Mouse (Mus musculus) adrenal gland, postnatal 10 days (tissue): ENCODE results near the gene Pdlim1. TPM values are rescaled to one million over a fixed set of nuclear protein-coding genes. Genes with fewer than 3 reads are reported as not detected.

Source experiments
- DNase-seq: peaks from one replicate; pipeline ENCODE4 v3.0.0; 2021; ENCODE audit warnings: mixed read lengths
- total RNA-seq, 2 experiments: library from RNA; stranded (reverse); gene quantifications; 2 replicates each; pipeline ENCODE4 v1.2.3; 2021

Pdlim1 gene
- total RNA-seq, 2 experiments from 2014 or later: 59.1 to 66.8 TPM

GRCm38 (mm10) chr19:40284704-40285103 lies 13.1 kb upstream of the Pdlim1 start:
- DNase-seq: no peak

- no peak for DNase-seq
Measured at GRCm38 (mm10) chr19:40283415-40283814, 11.8 kb upstream of the Pdlim1 start.

GRCm38 (mm10) chr19:40278372-40279023 lies 6.9 kb upstream of the Pdlim1 start:
- no peak for DNase-seq

GRCm38 (mm10) chr19:40277494-40277893 lies 5.9 kb upstream of the Pdlim1 start:
- DNase-seq: no peak

GRCm38 (mm10) chr19:40275401-40276188 lies 4.0 kb upstream of the Pdlim1 start:
- no peak for DNase-seq

GRCm38 (mm10) chr19:40272674-40273073 lies 1.0 kb upstream of the Pdlim1 start:
- no peak for DNase-seq

- peak; percentile 56 for DNase-seq
Measured at GRCm38 (mm10) chr19:40270351-40271307, 1.0 kb downstream of the Pdlim1 start.

- no peak for DNase-seq
Measured at GRCm38 (mm10) chr19:40269526-40269925, 2.1 kb downstream of the Pdlim1 start.

GRCm38 (mm10) chr19:40268493-40268892 lies 3.1 kb downstream of the Pdlim1 start:
- no peak for DNase-seq

- no peak for DNase-seq
Measured at GRCm38 (mm10) chr19:40267380-40267779, 4.3 kb downstream of the Pdlim1 start.

- no peak for DNase-seq
Measured at GRCm38 (mm10) chr19:40259485-40259884, 12.2 kb downstream of the Pdlim1 start.

GRCm38 (mm10) chr19:40257396-40257795 lies 14.2 kb downstream of the Pdlim1 start:
- no peak for DNase-seq

- DNase-seq: no peak
Measured at GRCm38 (mm10) chr19:40256376-40257050, 15.1 kb downstream of the Pdlim1 start.

GRCm38 (mm10) chr19:40255561-40255960 lies 16.1 kb downstream of the Pdlim1 start:
- DNase-seq: no peak

GRCm38 (mm10) chr19:40254741-40255140 lies 16.9 kb downstream of the Pdlim1 start:
- DNase-seq: no peak

- no peak for DNase-seq
Measured at GRCm38 (mm10) chr19:40253768-40254167, 17.9 kb downstream of the Pdlim1 start.

GRCm38 (mm10) chr19:40251115-40251514 lies 20.5 kb downstream of the Pdlim1 start:
- no peak for DNase-seq

- DNase-seq: no peak
Measured at GRCm38 (mm10) chr19:40249352-40249751, 22.3 kb downstream of the Pdlim1 start.

GRCm38 (mm10) chr19:40248476-40248875 lies 23.2 kb downstream of the Pdlim1 start:
- DNase-seq: no peak

GRCm38 (mm10) chr19:40247268-40247666 lies 24.4 kb downstream of the Pdlim1 start:
- no peak for DNase-seq

GRCm38 (mm10) chr19:40246646-40247267 lies 24.9 kb downstream of the Pdlim1 start:
- DNase-seq: no peak
